Comparison of ENCODE assay signal across 8 mouse cellular contexts in genomic region chr6:125190816-125191215, GRCm38 (mm10). TPM values are rescaled to one million over a fixed set of nuclear protein-coding genes. Genes with fewer than 3 reads are reported as not detected.
DNase-seq lines count a peak whose midpoint lies in the region; ATAC-seq and TF ChIP-seq lines count a peak whose summit lies in the region.

No protein-coding gene starts in this region.

- in situ Hi-C loops in ES-E14 (cut with MboI; ENCODE audit: low sequenced_read_pairs in 2 of 2, unreplicated experiment in 2 of 2), result no loop called here

- peak overlapping the region; percentile 67 for H3K4me3 ChIP-seq in heart, adult 2 months
- H3K4me3 ChIP-seq in ES-E14 (ENCODE audit: insufficient read depth in 1 of 2, low read depth in 1 of 2, low read length in 2 of 2, poor library complexity in 1 of 2, severe bottlenecking in 1 of 2), result peak overlapping the region; percentile 89 to 99
- peak overlapping the region; percentile 89 for H3K4me3 ChIP-seq in forebrain, embryonic 16.5 days (replicated peaks; ENCODE audit: low read length)
- H3K4me3 ChIP-seq in liver, embryonic 16.5 days (ENCODE audit: low read depth, low read length), result peak overlapping the region; percentile 81

- no peak for DNase-seq in heart, adult 2 months
- no peak for DNase-seq in heart, postnatal 25 days (ENCODE audit: low spot score)
- DNase-seq in ES-E14 (ENCODE audit: low read depth, low spot score) (no peak), adipocyte (ENCODE audit: low spot score) (no peak)
- DNase-seq in right cerebral cortex, adult 18-20 months, result no peak
- no peak for DNase-seq in cerebellum, postnatal 14 days

- ATAC-seq in forebrain, embryonic 16.5 days, result no peak
- no peak for ATAC-seq in liver, embryonic 16.5 days (ENCODE audit: low read depth)

- H3K36me3 ChIP-seq in heart, adult 2 months (ENCODE audit: control insufficient read depth, insufficient read depth, low read length), result peaks cover 9% of the 10 kb centered on the region
- peaks cover 24% of the 10 kb centered on the region for H3K36me3 ChIP-seq in ES-E14 (ENCODE audit: control insufficient read depth, insufficient read depth, low read length, poor library complexity, severe bottlenecking)
- peaks cover 16% of the 10 kb centered on the region for H3K36me3 ChIP-seq in forebrain, embryonic 16.5 days (ENCODE audit: control insufficient read depth, insufficient read depth)
- H3K36me3 ChIP-seq in liver, embryonic 16.5 days (ENCODE audit: control insufficient read depth, insufficient read depth), result peaks cover 56% of the 10 kb centered on the region

- peak overlapping the region; percentile 97 for H3K27ac ChIP-seq in heart, adult 2 months
- H3K27ac ChIP-seq in ES-E14 (ENCODE audit: insufficient read depth, low read depth, low read length, poor library complexity, severe bottlenecking), result peak overlapping the region; percentile 93; the same call in 1 of the 2 replicates
- H3K27ac ChIP-seq in forebrain, embryonic 16.5 days (ENCODE audit: low read length), result peak overlapping the region; percentile 100
- peak overlapping the region; percentile 100 for H3K27ac ChIP-seq in liver, embryonic 16.5 days (ENCODE audit: low read length)

- H3K9me3 ChIP-seq in ES-E14 (ENCODE audit: control insufficient read depth, insufficient read depth, low read depth, low read length), result no peaks in the 10 kb centered on the region
- no peaks in the 10 kb centered on the region for H3K9me3 ChIP-seq in forebrain, embryonic 16.5 days (ENCODE audit: control insufficient read depth, low read length)
- H3K9me3 ChIP-seq in liver, embryonic 16.5 days (replicated peaks; ENCODE audit: control insufficient read depth, low read length), result no peaks in the 10 kb centered on the region

- no peak overlapping the region; the same call in 1 of the 2 replicates for H3K9ac ChIP-seq in heart, adult 2 months (ENCODE audit: low read depth, low read length)
- peak overlapping the region; percentile 89; the same call in 1 of the 2 replicates for H3K9ac ChIP-seq in ES-E14 (ENCODE audit: insufficient read depth, low read depth, low read length, poor library complexity, severe bottlenecking)
- peak overlapping the region; percentile 77 for H3K9ac ChIP-seq in forebrain, embryonic 16.5 days (replicated peaks; ENCODE audit: low read depth, low read length)
- peak overlapping the region; percentile 76 for H3K9ac ChIP-seq in liver, embryonic 16.5 days (ENCODE audit: low read depth, low read length)

- TF ChIP-seq POLR2A in heart, adult 2 months (IDR thresholded peaks at IDR 0.05; ENCODE audit: insufficient read depth, low read depth, low read length), result no peak

- TF ChIP-seq EP300 in heart, adult 2 months (IDR thresholded peaks at IDR 0.05; ENCODE audit: insufficient read depth, low read depth, low read length), result no peak

- peak overlapping the region; percentile 65 for H3K4me2 ChIP-seq in forebrain, embryonic 16.5 days (ENCODE audit: low read length)
- peak overlapping the region; percentile 57 for H3K4me2 ChIP-seq in liver, embryonic 16.5 days (ENCODE audit: low read depth, low read length)

- intact Hi-C loops in heart, adult 2 months (cut with DNase I), result loop anchor here (2.0 kb wide), 1 partner anchor 20 kb away; no protein-coding TSS in a partner anchor
- intact Hi-C loops in heart, postnatal 25 days (cut with DNase I), result loop anchor here (2.0 kb wide), 1 partner anchor 26 kb away; no protein-coding TSS in a partner anchor

- H3K4me1 ChIP-seq in heart, adult 2 months (ENCODE audit: control insufficient read depth, insufficient read depth, low read length), result peaks cover 3% of the 10 kb centered on the region
- H3K4me1 ChIP-seq in ES-E14 (ENCODE audit: control insufficient read depth in 2 of 2, insufficient read depth in 2 of 2, low read length in 2 of 2, poor library complexity in 1 of 2), result peaks cover 1 to 2% of the 10 kb centered on the region in 2 experiments; a peak in 2 of 4 replicates
- H3K4me1 ChIP-seq in forebrain, embryonic 16.5 days (replicated peaks; ENCODE audit: control insufficient read depth, insufficient read depth, low read length), result peaks cover 17% of the 10 kb centered on the region
- peaks cover 20% of the 10 kb centered on the region for H3K4me1 ChIP-seq in liver, embryonic 16.5 days (ENCODE audit: control insufficient read depth, low read depth, low read length)

- H3K79me2 ChIP-seq in heart, adult 2 months (replicated peaks; ENCODE audit: control insufficient read depth, insufficient read depth, low read length), result no peaks in the 10 kb centered on the region

- no peaks in the 10 kb centered on the region for H3K27me3 ChIP-seq in heart, adult 2 months (ENCODE audit: control insufficient read depth, insufficient read depth, low read length)
- no peaks in the 10 kb centered on the region for H3K27me3 ChIP-seq in forebrain, embryonic 16.5 days (replicated peaks; ENCODE audit: control insufficient read depth, insufficient read depth, low read length)
- no peaks in the 10 kb centered on the region for H3K27me3 ChIP-seq in liver, embryonic 16.5 days (ENCODE audit: control insufficient read depth, insufficient read depth, low read depth, low read length)

- TF ChIP-seq CTCF in heart, adult 2 months (IDR thresholded peaks at IDR 0.05), result no peak

TF ChIP-seq in ES-E14, 5 proteins besides CTCF, POLR2A, EP300 and RAD21:
- TF ChIP-seq ZNF384 (IDR thresholded peaks at IDR 0.05; ENCODE audit: low read depth, low read length), result no peak
- TF ChIP-seq ZC3H11A (IDR thresholded peaks at IDR 0.05; ENCODE audit: borderline replicate concordance, low read depth, low read length), result no peak
- no peak for TF ChIP-seq CHD2 (IDR thresholded peaks at IDR 0.05; ENCODE audit: low read depth, low read length)
- no peak for TF ChIP-seq MAFK (IDR thresholded peaks at IDR 0.05; ENCODE audit: insufficient read depth, low read depth, low read length)
- no peak for TF ChIP-seq HCFC1 (IDR thresholded peaks at IDR 0.05; ENCODE audit: borderline replicate concordance, insufficient read depth, low read length)

RNA-seq across cellular contexts. Expression of gene Ncapd2, which starts 0.7 kb away (rescaled TPM):
- 10 to 100 TPM; 17.6 TPM for total RNA-seq in heart, adult 2 months (2021)
- 34.0 and 40.2 TPM in 2 replicates for polyA plus RNA-seq in heart, adult 2 months (2012; rRNA removed)
- total RNA-seq in heart, postnatal 25 days (2021), result 10 to 100 TPM; 21.9 to 26.8 TPM
- 159 and 187 TPM in 2 replicates for total RNA-seq in ES-E14 (2012; rRNA removed)
- 91.4 and 91.6 TPM in 2 replicates for polyA plus RNA-seq in forebrain, embryonic 16.5 days (2015; fragmentation: Nextera tagmentation; extraction: Ambion mirVana)
- 96.1 and 98.1 TPM in 2 replicates for polyA plus RNA-seq in liver, embryonic 16.5 days (2015; fragmentation: Nextera tagmentation; extraction: Ambion mirVana)

RNA-seq across cellular contexts. Expression of gene Mrpl51, which starts 0.8 kb away (rescaled TPM):
- total RNA-seq in heart, adult 2 months (2021), result 100 to 1,000 TPM; 303 to 343 TPM
- polyA plus RNA-seq in heart, adult 2 months (2012; rRNA removed), result 166 and 170 TPM in 2 replicates
- total RNA-seq in heart, postnatal 25 days (2021), result 100 to 1,000 TPM; 308 to 324 TPM
- 155 and 184 TPM in 2 replicates for total RNA-seq in ES-E14 (2012; rRNA removed)
- 137 and 140 TPM in 2 replicates for polyA plus RNA-seq in forebrain, embryonic 16.5 days (2015; fragmentation: Nextera tagmentation; extraction: Ambion mirVana)
- 145 and 162 TPM in 2 replicates for polyA plus RNA-seq in liver, embryonic 16.5 days (2015; fragmentation: Nextera tagmentation; extraction: Ambion mirVana)

RNA-seq across cellular contexts. Expression of gene Vamp1, which starts 24.5 kb away (rescaled TPM):
- 1 to 10 TPM; 4.9 to 5.3 TPM for total RNA-seq in heart, adult 2 months (2021)
- polyA plus RNA-seq in heart, adult 2 months (2012; rRNA removed), result 14.1 and 20.4 TPM in 2 replicates
- 1 to 10 TPM; 6.2 to 6.3 TPM for total RNA-seq in heart, postnatal 25 days (2021)
- total RNA-seq in ES-E14 (2012; rRNA removed), result 3.5 and 4.6 TPM in 2 replicates
- 5.5 and 7.3 TPM in 2 replicates for polyA plus RNA-seq in forebrain, embryonic 16.5 days (2015; fragmentation: Nextera tagmentation; extraction: Ambion mirVana)
- 1.5 and 1.8 TPM in 2 replicates for polyA plus RNA-seq in liver, embryonic 16.5 days (2015; fragmentation: Nextera tagmentation; extraction: Ambion mirVana)

RNA-seq across cellular contexts. Expression of gene Gapdh, which starts 24.5 kb away (rescaled TPM):
- total RNA-seq in heart, adult 2 months (2021), result 1,000 to 10,000 TPM; 4,018 to 4,312 TPM
- 7,726 and 8,318 TPM in 2 replicates for polyA plus RNA-seq in heart, adult 2 months (2012; rRNA removed)
- total RNA-seq in heart, postnatal 25 days (2021), result 1,000 to 10,000 TPM; 4,843 to 4,911 TPM
- total RNA-seq in ES-E14 (2012; rRNA removed), result 2,407 and 2,462 TPM in 2 replicates
- 1,297 and 1,346 TPM in 2 replicates for polyA plus RNA-seq in forebrain, embryonic 16.5 days (2015; fragmentation: Nextera tagmentation; extraction: Ambion mirVana)
- polyA plus RNA-seq in liver, embryonic 16.5 days (2015; fragmentation: Nextera tagmentation; extraction: Ambion mirVana), result 1,120 and 1,202 TPM in 2 replicates

RNA-seq across cellular contexts. Expression of gene Tapbpl, which starts 40.8 kb away (rescaled TPM):
- 1 to 10 TPM; 4.1 to 6.6 TPM for total RNA-seq in heart, adult 2 months (2021)
- 7.4 and 7.6 TPM in 2 replicates for polyA plus RNA-seq in heart, adult 2 months (2012; rRNA removed)
- 1 to 10 TPM; 4.1 to 5.0 TPM for total RNA-seq in heart, postnatal 25 days (2021)
- 4.2 and 6.4 TPM in 2 replicates for total RNA-seq in ES-E14 (2012; rRNA removed)
- polyA plus RNA-seq in forebrain, embryonic 16.5 days (2015; fragmentation: Nextera tagmentation; extraction: Ambion mirVana), result 3.8 and 4.5 TPM in 2 replicates
- polyA plus RNA-seq in liver, embryonic 16.5 days (2015; fragmentation: Nextera tagmentation; extraction: Ambion mirVana), result 9.1 and 9.7 TPM in 2 replicates
